Mouse (Mus musculus) hindbrain, embryonic 14.5 days (tissue): Measurements from ENCODE around the gene Fzd9. TPM values are rescaled to one million over a fixed set of nuclear protein-coding genes. Genes with fewer than 3 reads are reported as not detected.

Experiments used
- ATAC-seq: fragments of 200-750 bp; cut with Nextera tagmentation; 2 replicates; pipeline ENCODE4 v1.8.0; 2017; ENCODE audit warnings: moderate number of reproducible peaks, mild to moderate bottlenecking, moderate TSS enrichment, moderate library complexity; ENCODE audit not compliant: low FRiP score
- DNase-seq: peaks from one replicate; pipeline ENCODE4 v3.0.0-alpha.2; 2015; ENCODE audit warnings: low spot score
- H3K27ac ChIP-seq: fragments of 300-500 bp; sonication (generic); 2 replicates; pipeline ENCODE4 v1.5.1; 2014; ENCODE audit warnings: mild to moderate bottlenecking, moderate library complexity
- H3K27me3 ChIP-seq: fragments of 300-500 bp; sonication (generic); 2 replicates; pipeline ENCODE4 v1.6.1; 2014; ENCODE audit warnings: mild to moderate bottlenecking, low read length, mixed read lengths; ENCODE audit not compliant: control insufficient read depth, insufficient read depth
- H3K36me3 ChIP-seq: fragments of 300-500 bp; sonication (generic); replicated peaks from 2 replicates; pipeline ENCODE4 v1.6.1; 2014; ENCODE audit not compliant: control insufficient read depth, insufficient read depth
- H3K4me1 ChIP-seq: fragments of 300-500 bp; sonication (generic); replicated peaks from 2 replicates; pipeline ENCODE4 v1.6.1; 2014; ENCODE audit warnings: antibody characterized with exemption, low read length, mixed read lengths; ENCODE audit not compliant: control insufficient read depth, insufficient read depth
- H3K4me2 ChIP-seq: fragments of 300-500 bp; sonication (generic); replicated peaks from 2 replicates; pipeline ENCODE4 v1.6.1; 2014; ENCODE audit warnings: mild to moderate bottlenecking, moderate library complexity
- H3K4me3 ChIP-seq: fragments of 300-500 bp; sonication (generic); replicated peaks from 2 replicates; pipeline ENCODE4 v1.5.1; 2014; ENCODE audit warnings: mild to moderate bottlenecking, low read length
- H3K9ac ChIP-seq: fragments of 300-500 bp; sonication (generic); 2 replicates; pipeline ENCODE4 v1.6.1; 2014
- H3K9me3 ChIP-seq: fragments of 300-500 bp; sonication (generic); 2 replicates; pipeline ENCODE4 v1.6.1; 2016; ENCODE audit warnings: low read length; ENCODE audit not compliant: control insufficient read depth
- whole genome bisulfite sequencing: fragments of 180-500 bp; shearing (Covaris S2); extraction: QIAGEN DNeasy Blood & Tissue Kit; methylation state at CpG from one replicate; pipeline ENCODE4 v1.1.7; 2014; 5-methylcytosine and 5-hydroxymethylcytosine counted together
- polyA plus RNA-seq: library from polyadenylated mRNA; unstranded; fragments of >200 nt; fragmentation: Nextera tagmentation; extraction: Ambion mirVana; gene quantifications from 2 replicates; pipeline ENCODE4 v1.2.1, GENCODE M21; 2014

Fzd9 gene
- polyA plus RNA-seq, result 14.7 and 15.9 TPM in 2 replicates

GRCm38 (mm10) chr5:135251079-135251454 lies at the start of gene Fzd9:
Gene Fzd9 (minus strand): TSS chr5:135251230.
- WGBS, result 1% methylated on average over 46 of the region's 51 CpGs
- peaks cover 10% of the 10 kb centered on the region; the same call in 1 of the 2 replicates for H3K27me3 ChIP-seq
- peak within 1 kb of the TSS; percentile 98 for H3K4me2 ChIP-seq
- peak within 1 kb of the TSS; percentile 23; the same call in 1 of the 2 replicates for H3K27ac ChIP-seq
- H3K36me3 ChIP-seq, result peaks cover 5% of the 10 kb centered on the region
- DNase-seq, result peak; percentile 91
- peak; percentile 78 for ATAC-seq
- H3K4me3 ChIP-seq, result peak within 1 kb of the TSS; percentile 70
- H3K4me1 ChIP-seq, result peaks cover 11% of the 10 kb centered on the region; the same call in 1 of the 2 replicates
- no peaks in the 10 kb centered on the region for H3K9me3 ChIP-seq
- peak within 1 kb of the TSS; percentile 69 for H3K9ac ChIP-seq

- no peaks in the 10 kb centered on the region for H3K9me3 ChIP-seq
- no peak for DNase-seq
- no peaks in the 10 kb centered on the region for H3K4me1 ChIP-seq
- no peaks in the 10 kb centered on the region for H3K27me3 ChIP-seq
- ATAC-seq, result no peak
- 94% methylated on average over 2 of the region's 2 CpGs for WGBS
- no peak overlapping the region for H3K4me3 ChIP-seq
- H3K27ac ChIP-seq, result no peak overlapping the region
- H3K4me2 ChIP-seq, result no peak overlapping the region
- H3K36me3 ChIP-seq, result no peaks in the 10 kb centered on the region
- H3K9ac ChIP-seq, result no peak overlapping the region
Measured at GRCm38 (mm10) chr5:135292001-135292400, 41.0 kb upstream of the Fzd9 start.

DNA sequence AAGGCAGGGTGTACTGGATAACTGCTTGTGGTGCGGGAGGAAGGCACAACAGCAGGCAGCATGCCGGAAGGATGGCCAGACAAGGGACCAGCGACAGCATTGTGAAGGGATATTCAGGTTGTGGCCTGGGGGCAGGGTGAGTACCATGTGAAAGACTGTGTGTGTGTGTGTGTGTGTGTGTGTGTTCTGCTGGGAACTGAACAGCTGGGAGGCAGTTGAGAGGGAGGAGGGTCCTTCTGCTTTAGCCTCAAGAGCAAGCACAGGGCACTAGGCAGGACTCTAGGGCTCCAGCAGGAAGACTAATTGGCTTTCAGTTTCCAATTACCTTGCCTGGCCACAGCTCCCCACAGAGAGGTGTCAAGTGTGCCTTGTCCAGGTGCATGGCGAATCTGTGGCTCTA lies 40.2 kb upstream of the Fzd9 start:
- no peaks in the 10 kb centered on the region for H3K36me3 ChIP-seq
- 47% methylated on average over 4 of the region's 4 CpGs for WGBS
- no peak overlapping the region for H3K4me2 ChIP-seq
- no peaks in the 10 kb centered on the region for H3K9me3 ChIP-seq
- no peak for DNase-seq
- no peaks in the 10 kb centered on the region for H3K27me3 ChIP-seq
- H3K4me1 ChIP-seq, result no peaks in the 10 kb centered on the region
- no peak overlapping the region for H3K9ac ChIP-seq
- no peak for ATAC-seq
- no peak overlapping the region for H3K4me3 ChIP-seq
- H3K27ac ChIP-seq, result no peak overlapping the region

DNA sequence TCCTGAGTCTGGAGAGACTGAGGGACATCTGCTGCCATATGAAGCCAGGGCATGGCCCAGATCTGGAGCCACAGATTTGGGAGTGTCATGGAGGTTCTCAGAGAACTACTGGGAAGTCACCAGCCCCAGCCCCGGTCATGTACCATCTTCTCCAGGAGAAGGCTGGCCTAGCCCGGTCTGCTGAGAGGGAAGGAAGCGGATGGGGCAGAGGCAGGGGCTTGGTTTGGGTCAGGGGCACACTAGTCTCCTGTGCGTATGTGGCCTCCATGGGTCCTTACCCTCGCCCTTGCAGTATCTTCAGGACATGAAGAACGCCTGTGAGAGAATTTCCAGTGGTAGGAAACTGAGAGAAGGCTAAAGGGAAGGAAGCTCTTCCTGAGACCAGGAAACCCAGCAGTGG lies 39.7 kb upstream of the Fzd9 start:
- Histone ChIP-seq H3K27ac (no peak overlapping the region), H3K9me3 (no peaks in the 10 kb centered on the region), H3K4me3 (no peak overlapping the region), H3K36me3 (no peaks in the 10 kb centered on the region), H3K27me3 (no peaks in the 10 kb centered on the region), H3K9ac (no peak overlapping the region), H3K4me2 (no peak overlapping the region), H3K4me1 (no peaks in the 10 kb centered on the region)
- DNase-seq (no peak), ATAC-seq (no peak)
- WGBS, result 81% methylated on average over 6 of the region's 6 CpGs

GRCm38 (mm10) chr5:135286926-135287325 lies 35.9 kb upstream of the Fzd9 start:
- H3K27ac ChIP-seq, result no peak overlapping the region
- no peaks in the 10 kb centered on the region for H3K9me3 ChIP-seq
- H3K36me3 ChIP-seq, result no peaks in the 10 kb centered on the region
- H3K27me3 ChIP-seq, result no peaks in the 10 kb centered on the region
- ATAC-seq, result no peak
- no peak overlapping the region for H3K9ac ChIP-seq
- no peak overlapping the region for H3K4me2 ChIP-seq
- DNase-seq, result no peak
- H3K4me3 ChIP-seq, result no peak overlapping the region
- H3K4me1 ChIP-seq, result no peaks in the 10 kb centered on the region
- whole genome bisulfite sequencing, result 78% methylated on average over 5 of the region's 5 CpGs

DNA sequence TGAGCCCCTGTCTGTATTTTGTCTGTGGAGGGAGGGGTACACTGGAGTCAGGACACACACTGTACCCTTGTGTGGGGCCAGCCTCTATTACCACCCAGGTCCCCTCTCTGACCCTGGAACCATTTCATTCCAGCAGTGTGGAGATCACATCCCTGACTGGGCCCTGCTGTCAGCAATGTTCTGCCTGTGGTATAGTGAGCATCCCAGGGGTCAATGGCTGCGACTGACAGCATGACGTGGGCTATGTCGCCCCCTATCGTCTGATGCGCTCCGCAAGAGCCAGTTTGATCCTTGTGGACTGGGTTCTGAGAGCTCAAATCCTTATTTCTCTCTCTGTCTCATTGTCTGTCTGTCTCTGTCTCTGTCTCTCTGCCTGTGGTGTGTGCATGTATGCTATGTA lies 35.2 kb upstream of the Fzd9 start:
- Histone ChIP-seq H3K4me3 (no peak overlapping the region), H3K4me2 (no peak overlapping the region), H3K27ac (no peak overlapping the region), H3K9ac (no peak overlapping the region), H3K4me1 (no peaks in the 10 kb centered on the region), H3K9me3 (no peaks in the 10 kb centered on the region), H3K36me3 (no peaks in the 10 kb centered on the region), H3K27me3 (no peaks in the 10 kb centered on the region)
- DNase-seq (peak; percentile 86), ATAC-seq (peak; percentile 51; the same call in 1 of the 2 replicates)
- WGBS, result 0% methylated on average over 6 of the region's 6 CpGs

DNA sequence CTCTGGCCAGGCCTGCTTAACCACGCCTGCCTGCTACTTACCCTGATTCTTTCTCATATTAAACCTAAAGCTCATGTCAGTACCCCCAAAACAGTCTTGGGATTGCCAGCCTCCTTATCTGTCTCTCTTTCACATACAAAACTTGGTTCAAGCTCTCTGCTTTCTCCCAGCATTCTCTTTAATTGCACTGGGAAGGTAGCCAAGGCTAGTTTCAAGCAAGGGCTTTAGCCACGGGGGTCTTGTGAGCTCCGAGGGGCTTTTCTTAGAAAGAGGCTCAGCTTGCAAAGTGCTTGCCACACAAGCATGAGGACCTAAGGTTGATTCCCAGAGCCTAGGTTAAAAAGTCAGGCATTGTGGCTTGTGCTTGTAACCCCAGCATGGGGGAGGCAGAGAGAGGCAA lies 34.2 kb upstream of the Fzd9 start:
- ATAC-seq (no peak), DNase-seq (no peak)
- WGBS, result 60% methylated on average over 3 of the region's 3 CpGs
- Histone ChIP-seq H3K4me1 (no peaks in the 10 kb centered on the region), H3K4me3 (no peak overlapping the region), H3K27ac (no peak overlapping the region), H3K9ac (no peak overlapping the region), H3K36me3 (no peaks in the 10 kb centered on the region), H3K9me3 (no peaks in the 10 kb centered on the region), H3K27me3 (no peaks in the 10 kb centered on the region), H3K4me2 (no peak overlapping the region)

GRCm38 (mm10) chr5:135280226-135280625 lies 29.2 kb upstream of the Fzd9 start:
- DNase-seq, result no peak

DNA sequence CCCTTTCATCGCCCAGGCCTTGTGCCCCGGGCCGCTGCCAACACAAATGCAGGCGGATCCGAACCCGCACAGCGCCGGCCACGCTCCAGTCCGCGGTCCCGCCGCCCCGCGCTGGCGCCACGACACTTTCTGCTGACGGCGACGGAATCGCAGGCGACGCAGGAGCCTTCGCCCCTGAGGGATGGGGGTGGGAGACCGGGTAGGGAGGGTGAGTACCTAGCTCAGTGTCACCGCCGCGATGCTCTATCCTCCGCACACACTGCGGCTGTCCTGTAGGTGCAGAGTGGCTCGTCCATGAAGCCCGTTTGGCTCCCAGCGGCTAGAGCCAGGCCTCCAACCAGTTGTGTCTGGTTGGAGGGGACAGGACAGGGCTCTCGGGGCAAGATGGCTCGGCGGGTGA lies 25.6 kb upstream of the Fzd9 start:
- Histone ChIP-seq H3K27ac (no peak overlapping the region), H3K4me1 (peaks cover 13% of the 10 kb centered on the region; the same call in 1 of the 2 replicates), H3K27me3 (peaks cover 14% of the 10 kb centered on the region; the same call in 1 of the 2 replicates), H3K4me3 (peak overlapping the region; percentile 10; the same call in 1 of the 2 replicates), H3K4me2 (peak overlapping the region; percentile 39), H3K36me3 (no peaks in the 10 kb centered on the region), H3K9me3 (no peaks in the 10 kb centered on the region), H3K9ac (peak overlapping the region; percentile 36; the same call in 1 of the 2 replicates)
- no peak for ATAC-seq
- 5% methylated on average over 35 of the region's 36 CpGs for WGBS
- DNase-seq, result no peak

More at GRCm38 (mm10) chr5:135280226-135280625, 29.2 kb upstream of the Fzd9 start:
- no peak for ATAC-seq
- no peak overlapping the region for H3K4me3 ChIP-seq
- H3K9me3 ChIP-seq, result no peaks in the 10 kb centered on the region
- no peak overlapping the region for H3K9ac ChIP-seq
- no peak overlapping the region for H3K27ac ChIP-seq
- WGBS, result 86% methylated on average over 9 of the region's 9 CpGs
- H3K4me2 ChIP-seq, result no peak overlapping the region
- peaks cover 9% of the 10 kb centered on the region; the same call in 1 of the 2 replicates for H3K4me1 ChIP-seq
- peaks cover 14% of the 10 kb centered on the region; the same call in 1 of the 2 replicates for H3K27me3 ChIP-seq
- no peaks in the 10 kb centered on the region for H3K36me3 ChIP-seq
